Mouse (Mus musculus) megakaryocyte, embryonic 14.5 days (primary cell): ENCODE results near the gene Ppp2r1b.

Experiments
- FLI1 ChIP-seq: IDR thresholded peaks from 2 replicates; pipeline ENCODE4 v1.6.1; 2012; ENCODE audit warnings: low read length, inconsistent platforms, mixed read lengths
- GATA1 ChIP-seq: IDR thresholded peaks from 3 replicates; pipeline ENCODE4 v1.6.1; 2012; ENCODE audit warnings: mixed read lengths, low read length, inconsistent platforms, borderline replicate concordance

- TF ChIP-seq FLI1 (no peak), GATA1 (no peak)
Observed at GRCm38 (mm10) chr9:50833786-50834185, 11.3 kb upstream of the Ppp2r1b start.
